Mouse (Mus musculus): ENCODE measurements around the gene Nucb1. TPM values are rescaled to one million over a fixed set of nuclear protein-coding genes. Genes with fewer than 3 reads are reported as not detected.
A peak's percentile ranks its signal among the peaks of the same experiment; 100 is the strongest.
"Not testable (repeated sequence)": the region's sequence is repeated elsewhere in the genome, so short reads cannot be mapped to it uniquely, and the experiment has no call there.

Gene Nucb1
- total RNA-seq, 2 experiments from 2014 or later: 111 to 112 TPM

DNA sequence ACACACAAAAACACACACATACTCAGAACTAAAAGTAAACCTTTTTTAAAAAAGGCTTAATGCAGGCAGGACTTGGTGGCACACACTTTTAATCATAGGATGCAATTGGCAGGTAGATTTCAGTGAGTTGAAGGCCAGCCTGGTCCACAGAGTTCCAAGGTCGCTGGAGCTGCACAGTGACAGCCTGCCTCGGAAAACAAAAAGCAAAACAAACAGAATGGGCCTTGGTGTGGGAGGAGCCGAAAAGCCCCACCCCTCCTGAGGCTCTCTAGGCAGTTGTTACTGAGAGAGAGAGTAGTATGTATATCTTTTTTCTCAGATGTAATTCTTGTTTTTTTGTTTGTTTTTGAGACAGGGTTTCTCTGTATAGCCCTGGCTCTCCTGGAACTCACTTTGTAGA lies 18.9 kb downstream of the Nucb1 start:
- DNase-seq (ENCODE audit: low spot score in 2 of 2): no peak

GRCm38 (mm10) chr7:45490822-45491221 lies 19.4 kb downstream of the Nucb1 start:
- peak; percentile 24 to 30 for DNase-seq (ENCODE audit: low spot score in 2 of 2)

DNA sequence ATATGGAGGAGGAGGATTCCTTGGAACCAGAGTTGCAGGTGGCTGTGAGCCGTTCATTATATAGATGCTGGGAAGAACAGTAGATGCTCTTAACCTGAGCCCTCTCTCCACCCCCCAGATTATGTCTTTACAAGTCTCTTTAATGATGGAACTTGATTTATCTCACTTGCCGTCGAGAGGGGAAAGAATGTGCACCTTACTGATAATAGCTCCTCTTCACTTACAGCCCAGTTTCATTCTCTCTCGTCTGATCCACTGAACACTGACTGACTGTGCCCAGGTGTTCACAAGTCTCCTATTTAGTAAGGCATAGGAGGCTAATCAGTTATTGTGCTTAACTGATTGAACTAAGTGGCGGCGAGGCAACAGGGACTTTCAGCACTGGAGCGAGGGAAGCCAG lies 20.6 kb downstream of the Nucb1 start:
- no peak for DNase-seq (ENCODE audit: low spot score in 2 of 2)

DNA sequence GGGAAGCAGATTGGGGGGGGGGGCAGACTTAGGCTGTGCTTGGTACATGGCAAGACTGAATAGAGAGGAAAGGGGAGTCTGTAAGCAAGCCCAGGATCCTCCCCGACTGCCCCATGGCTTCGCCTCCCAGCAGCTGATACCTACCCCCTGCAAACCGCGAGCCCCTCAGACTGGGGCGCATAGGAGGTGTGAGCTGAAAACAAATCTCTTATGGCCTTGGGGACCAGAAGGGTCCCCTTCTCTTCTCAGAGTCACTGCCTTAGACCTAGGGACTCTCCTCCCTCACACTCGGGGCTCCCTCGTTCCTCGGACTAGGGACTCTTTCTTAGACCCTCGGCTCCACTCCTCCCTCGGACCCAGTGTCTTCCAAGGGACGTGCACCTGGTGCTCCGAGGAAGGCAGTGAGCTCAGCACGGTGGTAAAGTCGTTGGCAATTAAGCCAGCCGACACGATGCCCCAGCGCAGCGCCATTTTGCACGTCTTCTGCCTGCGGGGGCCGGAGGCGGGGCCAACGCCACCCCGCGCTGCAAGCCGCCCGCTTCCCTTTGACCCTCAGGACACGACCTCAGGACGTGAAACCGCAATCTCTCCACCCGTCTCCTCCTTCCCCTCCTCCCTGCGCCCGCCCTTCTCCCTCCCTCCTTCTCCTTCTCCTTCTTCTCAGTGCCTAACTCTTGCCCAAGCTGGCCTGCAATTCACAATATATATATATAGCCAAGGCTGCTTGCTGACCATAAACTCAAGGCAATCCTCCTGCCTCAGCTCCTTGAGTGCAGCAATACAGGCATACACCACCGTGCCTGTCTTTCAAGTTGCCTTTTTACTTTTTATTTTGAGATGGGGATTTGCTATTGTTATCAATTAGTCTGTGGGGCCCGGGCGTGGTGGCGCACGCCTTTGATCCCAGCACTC lies 21.7 kb downstream of the Nucb1 start, which contains the start of gene Dhdh:
Gene Dhdh (minus strand): TSS at position 513 of the 912 bp plus-strand sequence.
- peak; percentile 47 to 49 for DNase-seq (ENCODE audit: low spot score in 2 of 2)

DNA sequence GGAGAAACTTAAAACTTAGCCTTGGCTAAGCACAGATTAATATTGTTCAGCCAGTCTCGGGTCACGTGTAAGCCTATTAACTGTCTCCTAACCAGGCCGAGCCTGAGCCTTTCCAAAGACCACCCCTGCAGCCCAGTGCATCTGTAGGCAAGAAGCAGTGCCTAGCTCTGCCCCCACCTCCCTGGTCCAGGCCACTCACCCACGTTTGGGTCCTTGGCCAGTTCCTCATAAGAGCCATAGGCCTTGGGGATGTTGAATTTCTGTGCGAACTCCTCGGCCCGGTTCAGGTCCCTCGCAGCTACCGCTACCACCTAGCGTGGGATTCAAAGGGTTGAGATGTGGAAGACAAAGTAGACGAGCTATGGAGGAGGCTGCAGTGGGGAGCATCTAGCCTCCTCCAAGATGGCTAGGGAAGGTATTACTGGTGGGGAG lies 22.3 kb downstream of the Nucb1 start:
- DNase-seq (ENCODE audit: low spot score in 2 of 2): no peak

DNA sequence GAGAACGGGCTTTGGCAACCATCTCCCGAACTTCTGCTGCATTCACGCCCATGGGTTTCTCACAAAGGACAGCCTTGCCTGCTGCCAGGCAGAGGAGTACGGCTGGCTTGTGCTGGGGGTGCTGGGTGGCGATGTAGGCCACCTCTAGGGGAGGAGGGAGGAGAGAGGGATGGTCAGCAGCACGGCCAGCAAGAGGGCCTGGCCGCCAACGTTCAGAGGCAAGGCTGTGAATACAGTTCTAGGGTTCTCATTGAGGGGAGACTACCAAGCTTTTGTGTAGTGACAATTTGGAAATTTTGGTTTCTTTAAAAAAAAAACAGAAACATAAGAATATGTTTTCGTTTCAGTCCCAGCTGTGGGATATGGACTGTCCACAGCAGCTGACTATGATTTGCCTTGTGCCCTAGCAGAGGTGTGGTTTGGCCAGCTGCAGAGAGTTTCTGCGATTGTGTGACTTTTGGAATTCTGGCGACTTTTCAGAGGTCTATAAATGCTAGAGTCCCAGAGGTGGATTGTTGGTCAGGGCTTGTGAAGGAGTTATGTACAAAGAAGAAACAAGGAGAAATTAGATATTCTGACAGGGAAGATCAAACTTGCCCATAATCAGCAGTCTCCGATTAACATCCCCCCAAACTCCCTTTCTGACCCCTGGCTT lies 23.3 kb downstream of the Nucb1 start, which contains the start of gene Gm45808:
Gene Gm45808 (minus strand): TSS at position 51 of the 655 bp plus-strand sequence.
- DNase-seq (ENCODE audit: low spot score in 2 of 2): no peak

GRCm38 (mm10) chr7:45486158-45486557 lies 24.0 kb downstream of the Nucb1 start:
- no peak for DNase-seq (ENCODE audit: low spot score in 2 of 2)

GRCm38 (mm10) chr7:45484985-45485384 lies 25.2 kb downstream of the Nucb1 start:
- DNase-seq (ENCODE audit: low spot score in 2 of 2): not testable (repeated sequence)

DNA sequence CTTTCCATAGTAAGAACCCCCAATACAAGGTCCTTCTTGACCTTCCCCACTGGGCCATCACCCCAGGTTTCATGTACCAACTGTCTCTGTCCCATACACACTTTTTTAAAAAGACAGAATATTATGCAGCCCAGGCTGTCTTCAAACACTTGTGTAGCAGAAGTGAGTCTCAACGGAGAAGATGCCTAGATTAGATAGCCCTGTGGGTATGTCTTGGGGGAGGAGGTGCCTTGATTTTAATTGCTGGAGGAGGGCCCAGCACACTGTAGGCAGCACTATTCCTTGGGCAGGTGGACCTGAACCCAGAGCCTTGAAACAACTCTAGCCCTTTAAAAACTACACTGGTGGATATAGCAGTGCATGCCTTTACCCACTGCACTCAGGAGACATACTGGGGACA lies 28.0 kb downstream of the Nucb1 start:
- DNase-seq (ENCODE audit: low spot score in 2 of 2): no peak

- DNase-seq (ENCODE audit: low spot score in 2 of 2): peak; percentile 66 to 71
These were observed 28.8 kb downstream of the Nucb1 start, which contains the start of gene Tulp2 for GRCm38 (mm10) chr7:45481374-45481927. TSS of gene Tulp2 (plus strand) at chr7:45481877.

GRCm38 (mm10) chr7:45480310-45480709 lies 29.9 kb downstream of the Nucb1 start:
- not testable (repeated sequence) for DNase-seq (ENCODE audit: low spot score in 2 of 2)

- no peak for DNase-seq (ENCODE audit: low spot score in 2 of 2)
These were observed 31.4 kb downstream of the Nucb1 start for GRCm38 (mm10) chr7:45478774-45479173.

- peak; percentile 64 to 70 for DNase-seq (ENCODE audit: low spot score in 2 of 2)
These were observed 33.2 kb downstream of the Nucb1 start for GRCm38 (mm10) chr7:45477003-45477402.

GRCm38 (mm10) chr7:45476453-45476852 lies 33.8 kb downstream of the Nucb1 start:
- no peak for DNase-seq (ENCODE audit: low spot score in 2 of 2)

DNA sequence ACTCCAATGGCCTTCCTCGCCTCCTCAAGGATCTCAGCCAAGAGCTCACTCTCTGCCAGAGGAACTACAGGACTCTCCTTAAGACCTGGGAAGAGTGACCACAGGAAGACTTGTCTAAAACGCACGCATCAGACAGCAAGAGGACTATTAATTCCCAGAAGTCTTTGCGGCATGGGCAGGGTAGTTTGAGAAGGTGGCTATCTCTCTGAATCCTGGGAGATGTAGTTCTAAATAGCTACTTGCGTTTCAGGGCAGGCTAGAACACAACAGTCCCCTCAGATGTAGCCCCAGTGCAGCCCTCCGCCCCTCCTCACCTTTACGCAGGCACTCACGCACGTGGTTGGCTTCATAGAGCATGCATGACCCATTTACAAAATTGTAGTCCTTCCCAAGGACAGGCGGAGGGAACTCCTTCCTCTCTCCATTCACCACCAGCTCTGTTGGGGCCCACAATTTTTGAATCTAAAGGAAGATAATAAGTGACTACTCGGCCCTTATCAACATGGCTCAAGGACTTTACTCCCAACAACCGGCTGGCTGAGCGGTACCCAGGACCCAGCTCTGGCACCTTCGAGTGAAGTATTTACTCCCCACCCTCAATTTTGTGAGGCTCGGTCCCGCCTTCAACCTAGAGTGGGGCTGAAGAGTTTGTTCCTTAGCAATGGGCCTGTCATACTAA lies 34.8 kb downstream of the Nucb1 start:
- DNase-seq (ENCODE audit: low spot score in 2 of 2): no peak

- DNase-seq (ENCODE audit: low spot score in 2 of 2): peak; percentile 74 to 75
These were observed 39.3 kb downstream of the Nucb1 start for GRCm38 (mm10) chr7:45470869-45471268.

DNA sequence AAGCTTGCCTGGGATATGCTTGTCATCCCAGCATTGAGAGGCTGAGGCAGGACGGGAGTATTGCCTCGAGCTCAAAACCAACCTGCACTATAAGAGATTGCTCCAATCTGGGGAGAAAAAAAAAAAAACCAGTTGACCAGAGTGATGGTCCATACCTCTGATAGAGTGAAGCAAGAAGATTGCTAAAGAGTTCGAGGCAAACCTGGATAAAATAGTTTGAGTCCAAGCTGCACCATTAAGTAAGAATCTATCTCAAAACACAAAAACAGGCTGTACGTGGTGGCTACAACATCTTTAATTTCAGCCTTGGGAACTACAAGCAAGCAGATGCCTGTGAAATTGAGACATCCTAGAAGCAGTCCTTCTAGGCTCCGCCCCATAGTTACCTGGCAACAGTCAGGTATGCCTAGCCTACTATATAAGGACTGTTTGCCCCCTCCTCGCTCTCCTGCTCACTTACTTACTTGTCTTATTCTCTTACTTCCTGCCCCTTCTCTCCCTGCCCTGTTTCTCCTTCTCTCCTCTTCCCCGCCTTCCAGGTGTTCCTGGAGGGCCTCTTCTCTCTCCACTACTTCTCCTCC lies 43.0 kb downstream of the Nucb1 start:
- no peak for DNase-seq (ENCODE audit: low spot score in 2 of 2)

- peak; percentile 96 for DNase-seq (ENCODE audit: low spot score in 2 of 2)
These were observed 43.7 kb downstream of the Nucb1 start, which contains the start of gene Bax for GRCm38 (mm10) chr7:45466283-45467089. TSS of gene Bax (minus strand) at chr7:45466898.

GRCm38 (mm10) chr7:45465549-45465948 lies 44.7 kb downstream of the Nucb1 start:
- DNase-seq (ENCODE audit: low spot score in 2 of 2): no peak

GRCm38 (mm10) chr7:45465112-45465511 lies 45.1 kb downstream of the Nucb1 start:
- DNase-seq (ENCODE audit: low spot score in 2 of 2): no peak
